Mouse (Mus musculus) kidney, postnatal 4 days (tissue): ENCODE measurements around the gene BC034090.
A peak's percentile ranks its signal among the peaks of the same experiment; 100 is the strongest.

Source experiments
- DNase-seq, 2 experiments: peaks; one replicate each; pipeline ENCODE4 v3.0.0; 2021; ENCODE audit warnings: mixed read lengths in 2 of 2

The BC034090 gene

GRCm38 (mm10) chr1:155215066-155215764 is 29.0 kb downstream of the BC034090 start:
- peak in 1 of 2 experiments; percentile 59 for DNase-seq

- DNase-seq: peak in 1 of 2 experiments; percentile 26
Observed at GRCm38 (mm10) chr1:155213912-155214311, 30.3 kb downstream of the BC034090 start.

- DNase-seq: peak; percentile 64 to 69
Observed at GRCm38 (mm10) chr1:155212936-155213774, 31.1 kb downstream of the BC034090 start.

- peak; percentile 69 to 81 for DNase-seq
Observed at GRCm38 (mm10) chr1:155212493-155212892, 31.8 kb downstream of the BC034090 start.

- peak in 1 of 2 experiments; percentile 31 for DNase-seq
Observed at GRCm38 (mm10) chr1:155212081-155212480, 32.2 kb downstream of the BC034090 start.

- DNase-seq: peak in 1 of 2 experiments; percentile 20
Observed at GRCm38 (mm10) chr1:155211017-155211416, 33.2 kb downstream of the BC034090 start.

- DNase-seq: no peak
Observed at GRCm38 (mm10) chr1:155210011-155210763, 34.1 kb downstream of the BC034090 start.

GRCm38 (mm10) chr1:155207859-155208258 is 36.4 kb downstream of the BC034090 start:
- DNase-seq: no peak

GRCm38 (mm10) chr1:155205822-155206660 is 38.2 kb downstream of the BC034090 start:
- peak in 1 of 2 experiments; percentile 21 for DNase-seq

GRCm38 (mm10) chr1:155205311-155205710 is 38.9 kb downstream of the BC034090 start:
- no peak for DNase-seq

GRCm38 (mm10) chr1:155204560-155205162 is 39.6 kb downstream of the BC034090 start:
- no peak for DNase-seq

- no peak for DNase-seq
Observed at GRCm38 (mm10) chr1:155203954-155204353, 40.3 kb downstream of the BC034090 start.

GRCm38 (mm10) chr1:155203101-155203500 is 41.1 kb downstream of the BC034090 start:
- no peak for DNase-seq

- no peak for DNase-seq
Observed at GRCm38 (mm10) chr1:155202472-155202871, 41.8 kb downstream of the BC034090 start.

- peak; percentile 37 to 58 for DNase-seq
Observed at GRCm38 (mm10) chr1:155201914-155202313, 42.3 kb downstream of the BC034090 start.

- no peak for DNase-seq
Observed at GRCm38 (mm10) chr1:155201373-155201879, 42.8 kb downstream of the BC034090 start.

GRCm38 (mm10) chr1:155200967-155201366 is 43.3 kb downstream of the BC034090 start:
- DNase-seq: no peak

- no peak for DNase-seq
Observed at GRCm38 (mm10) chr1:155199522-155199921, 44.7 kb downstream of the BC034090 start.

- no peak for DNase-seq
Observed at GRCm38 (mm10) chr1:155196691-155197090, 47.6 kb downstream of the BC034090 start.

- DNase-seq: peak; percentile 58 to 67
Observed at GRCm38 (mm10) chr1:155192805-155193368, 51.4 kb downstream of the BC034090 start.

- peak in 1 of 2 experiments; percentile 12 for DNase-seq
Observed at GRCm38 (mm10) chr1:155191671-155192070, 52.6 kb downstream of the BC034090 start.
